Mouse (Mus musculus): ENCODE results near the gene Tsc1. TPM values are rescaled to one million over a fixed set of nuclear protein-coding genes. Genes with fewer than 3 reads are reported as not detected.
A peak's percentile ranks its signal among the peaks of the same experiment; 100 is the strongest.

The Tsc1 gene
- 18.5 and 22.2 TPM in 2 replicates for polyA plus RNA-seq (2011; ENCODE audit: insufficient read length, low read depth, missing spikeins)

DNA sequence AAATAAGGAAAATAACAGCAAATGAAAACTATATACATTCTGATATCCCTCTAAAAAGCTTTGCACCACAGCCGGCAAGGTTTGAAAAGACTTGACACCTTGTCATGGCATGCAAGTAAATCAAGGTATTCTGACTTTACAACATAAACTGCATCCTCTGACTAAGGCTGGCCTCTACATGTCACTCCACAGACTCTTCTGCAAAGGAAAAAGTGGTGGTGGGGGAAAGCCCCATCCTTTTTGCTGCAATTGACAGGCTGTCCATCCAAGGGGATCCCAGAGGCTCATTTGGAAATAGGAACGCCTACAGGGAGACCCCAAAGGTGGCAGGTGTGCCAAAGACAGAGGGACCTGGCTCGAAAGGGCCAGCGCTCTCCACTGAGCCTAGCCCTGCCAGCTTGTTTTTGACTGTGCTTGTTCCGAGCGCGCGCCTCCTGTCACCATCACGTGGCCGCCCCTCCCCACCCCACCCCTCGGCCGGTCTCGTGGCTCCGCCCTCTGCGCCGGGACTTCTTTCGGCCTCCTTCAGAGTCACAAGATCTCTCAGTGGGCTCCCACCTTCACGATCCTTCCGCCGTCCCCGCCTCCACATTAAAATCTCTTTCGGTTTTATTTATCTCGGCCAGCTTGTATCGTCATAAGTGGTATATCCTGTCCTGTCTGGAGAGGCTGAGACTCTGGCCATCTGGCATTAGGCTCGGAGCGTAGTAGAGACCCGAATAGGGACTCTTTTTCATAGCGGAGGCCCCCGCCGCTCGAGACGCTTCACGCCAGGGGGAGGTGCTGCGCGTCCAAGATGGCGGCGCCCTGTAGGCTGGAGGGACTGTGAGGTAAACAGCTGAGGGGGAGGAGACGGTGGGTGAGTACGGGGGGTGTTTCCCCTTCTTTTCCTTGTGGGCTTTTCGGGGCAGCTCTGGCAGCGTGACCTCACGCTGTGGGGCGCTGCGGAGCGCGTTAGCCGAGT lies at the start of gene Tsc1:
Tsc1 (plus strand) TSS at position 768 of the 964 bp plus-strand sequence.
- Histone ChIP-seq H3K4me3 (ENCODE audit: insufficient read depth, low read length) (peak within 1 kb of the TSS; percentile 71), H3K4me1 (ENCODE audit: control insufficient read depth, insufficient read depth, low read length) (peaks cover 4% of the 10 kb centered on the region), H3K27ac (ENCODE audit: insufficient read depth, low read length) (peak within 1 kb of the TSS; percentile 63)
- TF ChIP-seq POLR2A (IDR thresholded peaks at IDR 0.05; ENCODE audit: low read depth, low read length): peak; percentile 91
- no peak for TF ChIP-seq CTCF (IDR thresholded peaks at IDR 0.05; ENCODE audit: borderline replicate concordance, insufficient read depth, low read length)

DNA sequence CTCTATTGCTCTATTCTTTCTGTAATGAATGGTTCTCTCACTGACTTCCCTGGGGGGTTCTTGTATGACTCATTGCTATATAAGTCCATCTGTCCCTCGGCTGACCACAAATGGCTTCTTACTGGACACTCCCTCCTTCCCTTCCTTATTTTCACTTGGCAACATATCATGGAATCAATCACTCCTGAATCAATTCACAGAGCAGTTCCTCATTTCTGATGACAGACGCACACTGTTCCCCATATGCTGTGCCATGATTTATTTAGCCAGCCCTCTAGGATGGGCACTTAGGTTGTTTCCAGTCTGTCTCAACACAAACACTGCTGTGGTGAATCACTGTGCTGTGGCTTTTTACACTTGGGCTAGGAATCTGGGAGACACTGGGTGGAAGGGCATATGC lies 49.5 kb upstream of the Tsc1 start:
- H3K4me1 ChIP-seq (ENCODE audit: control insufficient read depth, insufficient read depth, low read length): peaks cover 3% of the 10 kb centered on the region; the same call in 1 of the 2 replicates
- no peak for TF ChIP-seq CTCF (IDR thresholded peaks at IDR 0.05; ENCODE audit: borderline replicate concordance, insufficient read depth, low read length)
- TF ChIP-seq POLR2A (IDR thresholded peaks at IDR 0.05; ENCODE audit: low read depth, low read length): no peak
- H3K27ac ChIP-seq (ENCODE audit: insufficient read depth, low read length): no peak overlapping the region
- H3K4me3 ChIP-seq (ENCODE audit: insufficient read depth, low read length): no peak overlapping the region

DNA sequence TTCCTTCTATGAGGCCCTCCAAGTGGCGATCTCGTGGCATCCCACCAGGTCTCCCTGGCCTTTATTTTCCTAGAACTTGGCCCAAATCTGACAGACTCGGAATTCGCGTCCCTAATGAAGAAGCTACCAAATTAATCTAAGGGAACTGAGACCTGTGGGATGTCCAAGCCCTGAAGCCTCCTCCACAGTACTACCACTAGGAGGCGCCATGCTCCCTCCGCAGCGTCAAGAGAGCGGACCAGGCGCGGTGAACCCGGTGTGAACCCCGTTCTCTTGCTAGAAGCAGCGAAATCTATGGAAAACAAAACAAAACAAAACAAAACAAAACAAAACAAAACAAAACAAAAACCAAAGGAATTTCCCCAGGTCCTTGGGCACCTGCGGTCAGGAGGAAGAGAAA lies 48.2 kb upstream of the Tsc1 start:
- H3K4me3 ChIP-seq (ENCODE audit: insufficient read depth, low read length): no peak overlapping the region
- no peak overlapping the region for H3K27ac ChIP-seq (ENCODE audit: insufficient read depth, low read length)
- TF ChIP-seq POLR2A (IDR thresholded peaks at IDR 0.05; ENCODE audit: low read depth, low read length): no peak
- peak; percentile 90 for TF ChIP-seq CTCF (IDR thresholded peaks at IDR 0.05; ENCODE audit: borderline replicate concordance, insufficient read depth, low read length)
- H3K4me1 ChIP-seq (ENCODE audit: control insufficient read depth, insufficient read depth, low read length): peaks cover 3% of the 10 kb centered on the region; the same call in 1 of the 2 replicates

GRCm38 (mm10) chr2:28596021-28596420 lies 45.0 kb upstream of the Tsc1 start:
- peaks cover 3% of the 10 kb centered on the region; the same call in 1 of the 2 replicates for H3K4me1 ChIP-seq (ENCODE audit: control insufficient read depth, insufficient read depth, low read length)
- no peak overlapping the region for H3K27ac ChIP-seq (ENCODE audit: insufficient read depth, low read length)
- H3K4me3 ChIP-seq (ENCODE audit: insufficient read depth, low read length): no peak overlapping the region
- TF ChIP-seq CTCF (IDR thresholded peaks at IDR 0.05; ENCODE audit: borderline replicate concordance, insufficient read depth, low read length): no peak
- no peak for TF ChIP-seq POLR2A (IDR thresholded peaks at IDR 0.05; ENCODE audit: low read depth, low read length)

DNA sequence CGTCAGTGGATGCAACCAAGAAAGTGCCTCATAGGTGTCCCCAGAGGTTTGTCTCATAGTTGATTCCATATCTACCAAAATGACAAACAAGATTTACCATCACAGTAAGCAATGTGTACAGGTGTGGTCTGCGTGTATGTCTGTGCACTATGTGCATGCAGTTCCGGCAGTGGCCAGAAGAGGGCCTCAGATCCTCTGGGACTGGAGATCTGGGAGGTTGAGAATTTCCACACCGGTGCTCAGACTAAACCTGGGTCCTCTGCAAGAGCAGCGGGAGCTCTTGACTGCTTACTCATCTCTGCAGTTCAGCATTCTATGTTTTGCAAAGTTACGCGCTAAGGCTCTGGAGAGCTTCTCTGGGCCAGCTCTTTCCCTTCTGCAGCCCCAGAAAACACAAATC lies 44.0 kb upstream of the Tsc1 start:
- H3K27ac ChIP-seq (ENCODE audit: insufficient read depth, low read length): no peak overlapping the region
- no peaks in the 10 kb centered on the region for H3K4me1 ChIP-seq (ENCODE audit: control insufficient read depth, insufficient read depth, low read length)
- 0 out of 2 replicates have a peak, but pooled peaks have one; percentile 1 for TF ChIP-seq CTCF (IDR thresholded peaks at IDR 0.05; ENCODE audit: borderline replicate concordance, insufficient read depth, low read length)
- no peak for TF ChIP-seq POLR2A (IDR thresholded peaks at IDR 0.05; ENCODE audit: low read depth, low read length)
- H3K4me3 ChIP-seq (ENCODE audit: insufficient read depth, low read length): no peak overlapping the region

DNA sequence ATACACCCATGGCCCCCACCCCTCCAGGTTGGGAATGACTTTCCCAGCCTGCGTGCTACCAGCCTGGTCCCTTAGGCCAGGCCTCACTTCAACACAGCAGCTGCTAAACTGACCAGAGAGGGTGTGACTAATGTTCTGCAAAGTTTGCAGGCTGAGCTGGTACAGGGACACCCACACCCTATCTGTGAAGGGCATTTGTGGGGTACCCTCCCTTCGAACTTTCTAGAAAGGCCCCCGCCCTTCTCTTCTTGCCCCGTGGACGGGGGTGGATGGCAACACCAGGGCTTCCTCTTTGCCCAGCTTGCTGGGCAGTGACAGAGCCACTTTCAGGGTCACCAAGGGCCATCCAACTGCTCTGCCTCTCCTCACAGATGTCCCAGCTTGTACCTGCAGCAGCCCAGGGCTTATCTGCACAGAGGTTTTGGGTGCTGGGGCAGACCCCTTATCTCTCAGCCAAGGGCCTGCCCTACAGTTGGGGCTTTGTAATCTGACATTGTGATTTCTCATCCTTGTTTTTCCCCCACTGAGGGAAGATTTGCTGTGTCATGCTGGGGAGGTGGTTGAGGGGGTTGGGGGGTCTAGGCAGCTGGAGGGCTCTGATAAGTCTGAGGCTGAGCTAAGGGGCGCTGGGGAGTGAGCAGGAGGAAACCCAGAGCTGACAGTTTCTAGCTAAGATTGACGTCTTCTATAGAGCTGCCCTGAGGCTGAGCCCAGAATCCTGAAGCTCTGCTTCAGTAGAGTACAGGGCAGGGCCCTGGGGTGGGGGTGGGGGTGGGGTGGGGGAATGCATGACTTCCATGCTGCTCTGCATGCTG lies 43.1 kb upstream of the Tsc1 start:
- H3K4me1 ChIP-seq (ENCODE audit: control insufficient read depth, insufficient read depth, low read length): no peaks in the 10 kb centered on the region
- H3K27ac ChIP-seq (ENCODE audit: insufficient read depth, low read length): no peak overlapping the region
- no peak overlapping the region for H3K4me3 ChIP-seq (ENCODE audit: insufficient read depth, low read length)
- no peak for TF ChIP-seq CTCF (IDR thresholded peaks at IDR 0.05; ENCODE audit: borderline replicate concordance, insufficient read depth, low read length)
- TF ChIP-seq POLR2A (IDR thresholded peaks at IDR 0.05; ENCODE audit: low read depth, low read length): no peak

- H3K4me1 ChIP-seq (ENCODE audit: control insufficient read depth, insufficient read depth, low read length): no peaks in the 10 kb centered on the region
- H3K4me3 ChIP-seq (ENCODE audit: insufficient read depth, low read length): no peak overlapping the region
- H3K27ac ChIP-seq (ENCODE audit: insufficient read depth, low read length): no peak overlapping the region
- no peak for TF ChIP-seq POLR2A (IDR thresholded peaks at IDR 0.05; ENCODE audit: low read depth, low read length)
- no peak for TF ChIP-seq CTCF (IDR thresholded peaks at IDR 0.05; ENCODE audit: borderline replicate concordance, insufficient read depth, low read length)
These were observed 42.1 kb upstream of the Tsc1 start for GRCm38 (mm10) chr2:28598692-28599568.

DNA sequence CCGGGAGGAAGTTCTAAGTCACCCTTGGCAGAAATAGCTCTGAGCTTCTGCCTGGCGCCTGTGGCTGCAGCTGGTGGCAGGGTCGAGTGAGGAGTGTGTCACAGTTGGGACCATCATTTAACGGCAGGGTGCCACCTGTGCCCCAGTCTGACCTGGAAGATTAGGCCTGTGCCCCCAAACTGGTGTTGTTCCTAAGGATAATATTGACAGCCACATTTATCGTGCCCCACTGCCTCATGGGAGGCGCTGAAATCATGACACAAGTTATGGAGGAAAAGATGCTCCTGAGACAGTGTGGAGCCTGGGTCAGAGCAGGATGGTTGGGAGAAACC lies 41.5 kb upstream of the Tsc1 start:
- H3K27ac ChIP-seq (ENCODE audit: insufficient read depth, low read length): no peak overlapping the region
- no peaks in the 10 kb centered on the region for H3K4me1 ChIP-seq (ENCODE audit: control insufficient read depth, insufficient read depth, low read length)
- H3K4me3 ChIP-seq (ENCODE audit: insufficient read depth, low read length): no peak overlapping the region
- TF ChIP-seq POLR2A (IDR thresholded peaks at IDR 0.05; ENCODE audit: low read depth, low read length) (no peak), CTCF (IDR thresholded peaks at IDR 0.05; ENCODE audit: borderline replicate concordance, insufficient read depth, low read length) (no peak)
